Mouse (Mus musculus) cerebellum, adult 18-20 months (tissue): ENCODE results near the gene Olfr447.

Source experiments
- DNase-seq, 2 experiments: peaks; one replicate each; pipeline ENCODE4 v3.0.0; 2021

Olfr447 gene

GRCm38 (mm10) chr6:42908578-42908977 is at the start of gene Olfr447:
Gene Olfr447, plus strand, starts transcription at chr6:42908878.
- no peak for DNase-seq

GRCm38 (mm10) chr6:42860222-42860819 is 48.4 kb upstream of the Olfr447 start:
- peak; percentile 38 to 42 for DNase-seq

- no peak for DNase-seq
These were observed 39.0 kb upstream of the Olfr447 start for GRCm38 (mm10) chr6:42869695-42870094.

- no peak for DNase-seq
These were observed 32.4 kb upstream of the Olfr447 start for GRCm38 (mm10) chr6:42876323-42876722.

GRCm38 (mm10) chr6:42890141-42890540 is 18.5 kb upstream of the Olfr447 start, which contains the start of gene Olfr448:
Gene Olfr448, plus strand, starts transcription at chr6:42890441.
- DNase-seq: no peak

GRCm38 (mm10) chr6:42900345-42900744 is 8.3 kb upstream of the Olfr447 start:
- DNase-seq: no peak

- no peak for DNase-seq
These were observed 12.4 kb downstream of the Olfr447 start, which contains the start of gene Olfr446 for GRCm38 (mm10) chr6:42921077-42921476. Gene Olfr446, plus strand, starts transcription at chr6:42921377.

- DNase-seq: no peak
These were observed 40.1 kb downstream of the Olfr447 start, which contains the start of gene Olfr444 for GRCm38 (mm10) chr6:42948767-42949166. Gene Olfr444, plus strand, starts transcription at chr6:42949067.
